Mouse (Mus musculus): ENCODE data around the gene Clybl. TPM values are rescaled to one million over a fixed set of nuclear protein-coding genes. Genes with fewer than 3 reads are reported as not detected.

Clybl gene
- total and polyA plus RNA-seq, 3 experiments, result 16.5 to 25.7 (median 18.7) TPM

- Histone ChIP-seq H3K4me2 (ENCODE audit: insufficient read depth, low read depth, poor library complexity, severe bottlenecking) (no peak overlapping the region), H3K27me3 (replicated peaks) (no peaks in the 10 kb centered on the region), H3K27ac (ENCODE audit: insufficient read depth, low read depth) (no peak overlapping the region), H3K9me3 (replicated peaks; ENCODE audit: low read length) (no peaks in the 10 kb centered on the region), H3K9ac (ENCODE audit: insufficient read depth, low read depth) (no peak overlapping the region), H3K36me3 (replicated peaks in 1 of 2; ENCODE audit: control insufficient read depth in 1 of 2, insufficient read depth in 1 of 2, low read length in 1 of 2) (peaks cover 19 to 54% of the 10 kb centered on the region in 2 experiments), H3K4me1 (ENCODE audit: control insufficient read depth in 1 of 2, insufficient read depth in 2 of 2) (peaks cover 0 to 17% of the 10 kb centered on the region in 2 experiments; a peak in 2 of 4 replicates), H3K4me3 (replicated peaks in 1 of 3; ENCODE audit: low read depth in 2 of 3, low read length in 2 of 3, poor library complexity in 1 of 3) (no peak overlapping the region), H3K79me2 (replicated peaks; ENCODE audit: control insufficient read depth, extremely low read depth, insufficient read depth, poor library complexity, severe bottlenecking) (no peaks in the 10 kb centered on the region)
- TF ChIP-seq SMC3 (IDR thresholded peaks at IDR 0.05; ENCODE audit: low read depth, low read length) (no peak), EP300 (IDR thresholded peaks at IDR 0.05; ENCODE audit: low read length) (no peak), RCOR1 (conservative IDR thresholded peaks at IDR 0.05; ENCODE audit: low read depth, low read length) (no peak), GABPA (IDR thresholded peaks at IDR 0.05; ENCODE audit: insufficient replicate concordance, low read depth, low read length) (no peak), HCFC1 (IDR thresholded peaks at IDR 0.05; ENCODE audit: low read depth, low read length) (no peak), ZMIZ1 (IDR thresholded peaks at IDR 0.05; ENCODE audit: low read depth, low read length) (no peak), ZKSCAN1 (IDR thresholded peaks at IDR 0.05; ENCODE audit: borderline replicate concordance, low read depth, low read length) (no peak)
- dilution Hi-C loops (cut with MboI; ENCODE audit: extremely low pct_ligation_motif_present, extremely low pct_unique_long_range_greater_than_20kb, low sequenced_read_pairs), result no loop called here
- no peak for DNase-seq (ENCODE audit: extremely low read depth)
- in situ Hi-C loops (cut with MboI; ENCODE audit: low pct_ligation_motif_present, low pct_unique_long_range_greater_than_20kb, low sequenced_read_pairs), result no loop called here
These were observed 20.6 kb upstream of the Clybl start for GRCm38 (mm10) chr14:122160916-122161315.

GRCm38 (mm10) chr14:122168912-122169311, 12.6 kb upstream of the Clybl start:
- Histone ChIP-seq H3K4me1 (ENCODE audit: control insufficient read depth in 1 of 2, insufficient read depth in 2 of 2) (no peaks in the 10 kb centered on the region), H3K27me3 (replicated peaks) (no peaks in the 10 kb centered on the region), H3K4me2 (ENCODE audit: insufficient read depth, low read depth, poor library complexity, severe bottlenecking) (no peak overlapping the region), H3K9ac (ENCODE audit: insufficient read depth, low read depth) (no peak overlapping the region), H3K79me2 (replicated peaks; ENCODE audit: control insufficient read depth, extremely low read depth, insufficient read depth, poor library complexity, severe bottlenecking) (no peaks in the 10 kb centered on the region), H3K4me3 (replicated peaks in 1 of 3; ENCODE audit: low read depth in 2 of 3, low read length in 2 of 3, poor library complexity in 1 of 3) (no peak overlapping the region), H3K27ac (ENCODE audit: insufficient read depth, low read depth) (no peak overlapping the region), H3K9me3 (replicated peaks; ENCODE audit: low read length) (no peaks in the 10 kb centered on the region), H3K36me3 (replicated peaks in 1 of 2; ENCODE audit: control insufficient read depth in 1 of 2, insufficient read depth in 1 of 2, low read length in 1 of 2) (no peaks in the 10 kb centered on the region)
- in situ Hi-C loops (cut with MboI; ENCODE audit: low pct_ligation_motif_present, low pct_unique_long_range_greater_than_20kb, low sequenced_read_pairs) (no loop called here), dilution Hi-C loops (cut with MboI; ENCODE audit: extremely low pct_ligation_motif_present, extremely low pct_unique_long_range_greater_than_20kb, low sequenced_read_pairs) (no loop called here)
- DNase-seq (ENCODE audit: extremely low read depth), result no peak
- TF ChIP-seq MAFK (IDR thresholded peaks at IDR 0.05; ENCODE audit: insufficient replicate concordance, low read length), result no peak
- no peak for TF ChIP-seq TCF12 (IDR thresholded peaks at IDR 0.05; ENCODE audit: low read depth, low read length)
- TF ChIP-seq ELF1 (IDR thresholded peaks at IDR 0.05; ENCODE audit: low read depth, low read length), result no peak
- TF ChIP-seq JUN (IDR thresholded peaks at IDR 0.05; ENCODE audit: insufficient read depth, low read depth, low read length), result no peak
- no peak for TF ChIP-seq MAX (IDR thresholded peaks at IDR 0.05; ENCODE audit: low read length)
- TF ChIP-seq RCOR1 (conservative IDR thresholded peaks at IDR 0.05; ENCODE audit: low read depth, low read length), result no peak
- TF ChIP-seq E2F4 (IDR thresholded peaks at IDR 0.05; ENCODE audit: insufficient replicate concordance, low read depth, low read length), result no peak
- TF ChIP-seq CTCF (conservative IDR thresholded peaks at IDR 0.05 in 1 of 2, IDR thresholded peaks at IDR 0.05 in 1 of 2; ENCODE audit: low read depth in 2 of 2, low read length in 2 of 2), result no peak
- TF ChIP-seq UBTF (IDR thresholded peaks at IDR 0.05; ENCODE audit: low read depth, low read length), result no peak
- TF ChIP-seq MEF2A (IDR thresholded peaks at IDR 0.05; ENCODE audit: borderline replicate concordance, low read depth, low read length), result no peak
- TF ChIP-seq MXI1 (IDR thresholded peaks at IDR 0.05; ENCODE audit: low read depth, low read length), result no peak
- no peak for TF ChIP-seq BHLHE40 (IDR thresholded peaks at IDR 0.05; ENCODE audit: low read depth, low read length)
- TF ChIP-seq KAT2A (IDR thresholded peaks at IDR 0.05; ENCODE audit: insufficient replicate concordance, low read length), result no peak
- no peak for TF ChIP-seq EP300 (IDR thresholded peaks at IDR 0.05; ENCODE audit: low read length)

Data from CH12.LX (cell line).